Mouse (Mus musculus): ENCODE data around the gene Bnc2. TPM values are rescaled to one million over a fixed set of nuclear protein-coding genes. Genes with fewer than 3 reads are reported as not detected.

Bnc2 gene
- polyA plus RNA-seq, 1 experiment from 2014 or later = 2.3 TPM

DNA sequence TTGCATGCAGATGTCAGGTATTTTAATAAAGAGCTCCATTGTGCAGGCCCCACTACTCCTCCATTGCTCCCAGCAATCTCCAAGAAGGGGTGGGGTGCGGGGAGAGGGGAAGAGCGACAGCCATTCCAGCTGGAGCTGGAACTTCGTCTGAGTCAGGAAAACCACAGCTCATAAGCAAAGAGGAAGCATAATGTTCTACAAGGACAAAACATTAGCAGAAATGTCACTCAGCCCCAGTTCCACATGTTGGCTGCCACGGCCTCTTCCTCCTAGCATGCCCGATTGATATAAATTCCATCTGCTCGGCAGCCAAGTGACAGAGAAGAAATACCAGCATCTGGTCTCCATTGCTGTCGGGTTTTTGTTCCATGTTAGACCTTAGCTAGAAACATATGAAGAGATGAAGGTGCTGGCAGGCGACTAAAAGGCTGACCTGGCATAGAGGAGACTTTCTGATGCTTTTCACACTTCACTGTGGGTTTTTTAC is 312.7 kb downstream of the Bnc2 start:
- no peaks in the 10 kb centered on the region for H3K9me3 ChIP-seq
- H3K27me3 ChIP-seq = no peaks in the 10 kb centered on the region
- H3K4me3 ChIP-seq = no peak overlapping the region
- H3K4me2 ChIP-seq (replicated peaks) = no peak overlapping the region
- H3K4me1 ChIP-seq = peaks cover 4% of the 10 kb centered on the region; the same call in 1 of the 2 replicates
- H3K27ac ChIP-seq (replicated peaks) = no peak overlapping the region
- peak; percentile 60; the same call in 1 of the 2 replicates for ATAC-seq (replicated peaks)
- H3K9ac ChIP-seq (replicated peaks) = no peak overlapping the region
- 45% methylated on average over 8 of the region's 8 CpGs for WGBS
- no peaks in the 10 kb centered on the region for H3K36me3 ChIP-seq

DNA sequence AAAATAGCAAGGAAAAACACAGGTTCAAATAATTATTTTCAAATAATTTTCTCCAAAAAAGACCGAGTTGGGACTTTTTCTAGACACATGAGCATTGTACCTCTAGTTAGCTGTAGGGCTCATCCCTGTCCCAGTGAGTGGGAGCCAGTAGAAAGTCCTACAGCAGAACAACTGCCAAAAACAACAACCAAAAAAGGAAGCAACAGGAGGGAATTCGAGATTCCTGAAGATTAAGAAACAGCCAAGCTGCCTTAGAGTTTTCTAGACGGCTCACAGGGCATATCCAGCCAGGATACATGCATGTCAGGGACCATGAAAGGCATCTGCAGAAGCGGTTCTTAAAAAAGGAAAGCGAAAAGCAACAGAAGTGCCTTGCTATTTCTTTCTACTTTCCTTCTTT is 313.9 kb downstream of the Bnc2 start:
- WGBS = 67% methylated on average over 5 of the region's 5 CpGs
- peaks cover 5% of the 10 kb centered on the region; the same call in 1 of the 2 replicates for H3K4me1 ChIP-seq
- H3K4me3 ChIP-seq = no peak overlapping the region
- no peak overlapping the region for H3K4me2 ChIP-seq (replicated peaks)
- no peaks in the 10 kb centered on the region for H3K9me3 ChIP-seq
- H3K27ac ChIP-seq (replicated peaks) = no peak overlapping the region
- H3K9ac ChIP-seq (replicated peaks) = no peak overlapping the region
- no peaks in the 10 kb centered on the region for H3K27me3 ChIP-seq
- H3K36me3 ChIP-seq = no peaks in the 10 kb centered on the region
- ATAC-seq (replicated peaks) = no peak

GRCm38 (mm10) chr4:84359996-84360395 is 315.1 kb downstream of the Bnc2 start:
- H3K4me1 ChIP-seq = peaks cover 5% of the 10 kb centered on the region; the same call in 1 of the 2 replicates
- H3K27ac ChIP-seq (replicated peaks) = no peak overlapping the region
- H3K4me2 ChIP-seq (replicated peaks) = no peak overlapping the region
- no peak overlapping the region for H3K9ac ChIP-seq (replicated peaks)
- H3K36me3 ChIP-seq = no peaks in the 10 kb centered on the region
- H3K27me3 ChIP-seq = no peaks in the 10 kb centered on the region
- H3K9me3 ChIP-seq = no peaks in the 10 kb centered on the region
- no peak for ATAC-seq (replicated peaks)
- 96% methylated on average over 2 of the region's 2 CpGs for WGBS
- no peak overlapping the region for H3K4me3 ChIP-seq

DNA sequence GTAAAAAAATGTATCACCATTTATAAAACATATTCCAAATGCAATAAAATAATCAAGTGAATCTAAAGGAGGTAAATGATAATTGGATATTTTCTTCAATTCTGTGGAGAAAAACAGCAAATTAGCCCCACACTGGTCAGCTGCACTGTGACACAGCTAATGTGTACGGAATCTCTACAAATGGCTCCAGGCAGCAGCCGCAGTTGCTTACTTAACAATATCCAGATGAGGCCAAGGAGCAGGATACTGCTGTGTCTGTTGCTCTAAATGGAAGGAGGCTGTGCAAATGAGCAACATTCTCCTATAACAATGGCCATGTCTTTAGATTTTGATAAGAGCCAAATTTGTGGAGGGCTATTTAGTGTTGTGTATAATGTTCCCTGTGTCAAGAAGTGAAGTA is 316.9 kb downstream of the Bnc2 start:
- Histone ChIP-seq H3K36me3 (no peaks in the 10 kb centered on the region), H3K4me2 (replicated peaks) (no peak overlapping the region), H3K27ac (replicated peaks) (no peak overlapping the region), H3K4me1 (peaks cover 5% of the 10 kb centered on the region; the same call in 1 of the 2 replicates), H3K4me3 (no peak overlapping the region), H3K9ac (replicated peaks) (no peak overlapping the region), H3K27me3 (no peaks in the 10 kb centered on the region), H3K9me3 (no peaks in the 10 kb centered on the region)
- no peak for ATAC-seq (replicated peaks)
- 50% methylated on average over 2 of the region's 2 CpGs for WGBS

DNA sequence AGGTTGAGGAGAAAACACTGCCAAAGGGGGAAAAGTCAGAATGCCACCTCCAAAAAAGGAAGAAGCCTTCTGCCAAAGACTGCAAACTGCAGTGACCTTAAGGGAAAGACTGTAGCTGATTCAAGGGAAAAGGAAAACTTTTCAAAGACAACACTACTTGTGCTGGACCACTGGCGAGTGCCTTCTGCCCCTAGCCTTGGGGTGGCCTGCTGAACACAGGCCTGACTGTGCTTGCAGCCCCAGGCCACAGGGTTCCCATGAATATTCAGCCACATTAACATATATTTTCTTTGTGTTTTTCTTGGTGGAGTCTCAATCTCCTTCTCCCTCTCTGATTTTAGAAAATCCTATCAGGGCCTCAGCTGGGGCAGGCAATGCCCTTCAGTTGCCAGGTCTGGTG is 317.7 kb downstream of the Bnc2 start:
- H3K27me3 ChIP-seq = no peaks in the 10 kb centered on the region
- H3K4me2 ChIP-seq (replicated peaks) = no peak overlapping the region
- WGBS = 50% methylated on average over 1 of the region's 1 CpGs
- no peak overlapping the region for H3K4me3 ChIP-seq
- H3K27ac ChIP-seq (replicated peaks) = no peak overlapping the region
- no peak overlapping the region for H3K9ac ChIP-seq (replicated peaks)
- peaks cover 5% of the 10 kb centered on the region; the same call in 1 of the 2 replicates for H3K4me1 ChIP-seq
- no peaks in the 10 kb centered on the region for H3K9me3 ChIP-seq
- no peak for ATAC-seq (replicated peaks)
- no peaks in the 10 kb centered on the region for H3K36me3 ChIP-seq

GRCm38 (mm10) chr4:84356468-84357153 is 318.5 kb downstream of the Bnc2 start:
- no peak overlapping the region for H3K4me3 ChIP-seq
- WGBS = 31% methylated on average over 8 of the region's 8 CpGs
- no peaks in the 10 kb centered on the region for H3K27me3 ChIP-seq
- H3K4me2 ChIP-seq (replicated peaks) = no peak overlapping the region
- H3K27ac ChIP-seq (replicated peaks) = no peak overlapping the region
- H3K36me3 ChIP-seq = no peaks in the 10 kb centered on the region
- peaks cover 5% of the 10 kb centered on the region; the same call in 1 of the 2 replicates for H3K4me1 ChIP-seq
- no peak overlapping the region for H3K9ac ChIP-seq (replicated peaks)
- no peak; the same call in 1 of the 2 replicates for ATAC-seq (replicated peaks)
- no peaks in the 10 kb centered on the region for H3K9me3 ChIP-seq

DNA sequence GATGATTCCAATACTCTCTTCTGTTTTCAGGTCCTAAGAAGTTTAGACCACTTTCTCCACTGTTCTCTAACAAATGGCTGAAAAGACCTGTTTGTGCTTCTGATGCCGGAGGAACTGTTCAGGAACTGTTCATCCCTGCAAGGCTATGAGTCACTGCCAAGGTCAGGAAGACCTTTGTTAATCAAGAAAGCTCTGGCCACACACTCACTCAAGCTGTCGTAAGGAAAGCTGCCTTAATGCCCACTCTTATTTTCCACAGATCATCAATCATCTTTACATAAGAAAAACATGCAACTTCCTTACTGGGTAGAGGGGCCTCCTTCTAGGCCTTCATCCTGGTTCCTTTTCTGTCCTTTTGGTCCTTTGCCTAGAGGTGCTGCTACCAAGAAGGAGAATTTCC is 322.4 kb downstream of the Bnc2 start:
- no peak overlapping the region for H3K4me3 ChIP-seq
- ATAC-seq (replicated peaks) = no peak
- no peaks in the 10 kb centered on the region for H3K27me3 ChIP-seq
- peaks cover 3% of the 10 kb centered on the region; the same call in 1 of the 2 replicates for H3K4me1 ChIP-seq
- no peak overlapping the region for H3K4me2 ChIP-seq (replicated peaks)
- no peak overlapping the region for H3K27ac ChIP-seq (replicated peaks)
- H3K36me3 ChIP-seq = no peaks in the 10 kb centered on the region
- WGBS = 82% methylated on average over 2 of the region's 2 CpGs
- no peaks in the 10 kb centered on the region for H3K9me3 ChIP-seq
- no peak overlapping the region for H3K9ac ChIP-seq (replicated peaks)

DNA sequence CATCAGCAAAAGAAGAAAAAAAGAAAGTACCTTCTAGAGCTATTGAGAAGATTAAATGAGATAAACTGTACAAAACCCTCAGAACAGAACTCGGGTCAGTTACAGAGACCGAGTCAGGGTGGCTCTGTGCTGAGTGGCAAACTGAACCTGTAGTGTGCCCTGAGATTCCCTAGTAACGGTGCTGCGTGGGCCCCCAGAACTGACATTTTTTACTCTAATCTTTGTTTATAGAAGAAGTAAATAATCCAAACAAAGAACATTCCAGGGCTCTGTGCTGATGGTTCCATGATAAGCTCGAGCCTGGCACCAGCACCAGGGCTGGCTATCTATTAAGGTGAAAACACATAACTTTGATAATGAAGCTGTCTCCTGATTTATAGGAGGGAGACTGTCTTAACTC is 325.5 kb downstream of the Bnc2 start:
- ATAC-seq (replicated peaks) = no peak
- Histone ChIP-seq H3K27ac (replicated peaks) (no peak overlapping the region), H3K4me2 (replicated peaks) (no peak overlapping the region), H3K9me3 (no peaks in the 10 kb centered on the region), H3K9ac (replicated peaks) (no peak overlapping the region), H3K27me3 (no peaks in the 10 kb centered on the region), H3K4me3 (no peak overlapping the region), H3K4me1 (no peaks in the 10 kb centered on the region), H3K36me3 (no peaks in the 10 kb centered on the region)
- 63% methylated on average over 5 of the region's 5 CpGs for WGBS

GRCm38 (mm10) chr4:84339172-84339571 is 335.9 kb downstream of the Bnc2 start:
- Histone ChIP-seq H3K36me3 (no peaks in the 10 kb centered on the region), H3K4me1 (no peaks in the 10 kb centered on the region), H3K4me2 (replicated peaks) (no peak overlapping the region), H3K27ac (replicated peaks) (no peak overlapping the region), H3K27me3 (no peaks in the 10 kb centered on the region), H3K4me3 (no peak overlapping the region), H3K9ac (replicated peaks) (no peak overlapping the region), H3K9me3 (no peaks in the 10 kb centered on the region)
- ATAC-seq (replicated peaks) = no peak
- 64% methylated on average over 4 of the region's 4 CpGs for WGBS

DNA sequence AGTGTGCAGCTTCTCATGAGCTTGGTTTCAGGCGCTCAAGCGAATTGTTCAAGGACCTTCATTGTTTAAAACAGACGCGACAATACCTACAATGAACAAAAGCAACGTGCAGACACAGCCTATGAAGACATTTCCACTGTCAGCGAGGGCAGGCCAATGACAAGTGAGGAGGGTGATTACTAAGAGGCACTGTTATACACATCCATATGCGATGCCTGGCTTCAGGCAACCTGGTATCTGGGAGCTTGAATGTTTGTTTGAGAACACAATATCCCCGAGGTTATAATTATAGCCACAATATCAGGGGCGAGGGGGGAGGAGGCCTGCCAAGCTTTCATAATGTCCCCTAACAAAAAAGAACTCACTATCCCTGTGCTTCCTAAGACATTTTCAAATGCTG is 343.1 kb downstream of the Bnc2 start:
- no peak for ATAC-seq (replicated peaks)
- no peak overlapping the region for H3K4me3 ChIP-seq

GRCm38 (mm10) chr4:84331450-84331849 is 343.6 kb downstream of the Bnc2 start:
- no peak overlapping the region for H3K9ac ChIP-seq (replicated peaks)
- no peak overlapping the region for H3K27ac ChIP-seq (replicated peaks)
- no peak overlapping the region for H3K4me2 ChIP-seq (replicated peaks)
- ATAC-seq (replicated peaks) = no peak
- no peaks in the 10 kb centered on the region for H3K27me3 ChIP-seq
- H3K9me3 ChIP-seq = no peaks in the 10 kb centered on the region
- WGBS = 58% methylated on average over 3 of the region's 3 CpGs
- no peaks in the 10 kb centered on the region for H3K36me3 ChIP-seq
- no peak overlapping the region for H3K4me3 ChIP-seq
- no peaks in the 10 kb centered on the region for H3K4me1 ChIP-seq

More for the DNA sequence above, 343.1 kb downstream of the Bnc2 start:
- no peaks in the 10 kb centered on the region for H3K27me3 ChIP-seq
- H3K36me3 ChIP-seq = no peaks in the 10 kb centered on the region
- no peaks in the 10 kb centered on the region for H3K4me1 ChIP-seq
- H3K9me3 ChIP-seq = no peaks in the 10 kb centered on the region
- H3K4me2 ChIP-seq (replicated peaks) = no peak overlapping the region
- no peak overlapping the region for H3K9ac ChIP-seq (replicated peaks)
- 65% methylated on average over 9 of the region's 9 CpGs for WGBS
- no peak overlapping the region for H3K27ac ChIP-seq (replicated peaks)

DNA sequence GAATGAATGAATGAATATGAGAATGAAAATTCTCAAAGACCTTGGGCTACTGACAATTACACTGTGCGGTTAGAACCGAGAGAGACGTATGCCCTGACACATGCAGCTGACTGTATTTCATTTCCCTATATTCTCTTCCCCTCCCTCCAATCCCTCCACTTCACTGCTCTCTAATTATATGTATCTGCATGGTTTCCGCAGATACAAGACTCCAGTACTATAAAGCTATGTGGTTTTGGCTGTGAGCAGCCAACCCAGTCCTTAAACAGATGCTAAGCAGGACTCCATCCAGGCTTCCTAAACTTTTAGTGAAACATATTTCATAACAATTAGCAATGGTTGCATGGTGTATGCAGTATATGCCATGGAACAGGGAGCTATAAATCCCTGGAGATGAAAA is 344.6 kb downstream of the Bnc2 start:
- Histone ChIP-seq H3K9ac (replicated peaks) (no peak overlapping the region), H3K27ac (replicated peaks) (no peak overlapping the region), H3K27me3 (no peaks in the 10 kb centered on the region), H3K4me3 (no peak overlapping the region), H3K4me1 (no peaks in the 10 kb centered on the region), H3K9me3 (no peaks in the 10 kb centered on the region), H3K4me2 (replicated peaks) (no peak overlapping the region), H3K36me3 (no peaks in the 10 kb centered on the region)
- 83% methylated on average over 4 of the region's 4 CpGs for WGBS
- no peak for ATAC-seq (replicated peaks)

DNA sequence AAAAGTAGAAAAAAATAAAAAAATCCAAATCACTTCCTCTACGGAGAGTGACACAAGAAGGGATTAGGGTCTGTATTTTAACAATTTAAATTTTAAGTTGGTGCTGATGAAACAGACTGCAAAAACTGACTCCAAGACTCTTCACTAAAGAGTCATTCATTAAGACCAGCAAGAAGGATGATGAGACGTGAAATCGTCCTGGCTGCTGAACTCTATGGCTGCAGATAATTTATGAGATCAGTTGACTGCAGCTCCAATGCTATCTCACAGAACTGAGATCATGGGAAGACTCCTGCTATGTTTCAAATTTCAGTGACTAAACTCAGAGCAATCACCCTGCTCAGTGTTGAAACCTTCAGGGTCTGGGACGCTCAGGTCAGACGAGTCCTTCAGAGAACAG is 345.4 kb downstream of the Bnc2 start:
- Histone ChIP-seq H3K27ac (replicated peaks) (no peak overlapping the region), H3K36me3 (no peaks in the 10 kb centered on the region), H3K4me2 (replicated peaks) (no peak overlapping the region), H3K9me3 (no peaks in the 10 kb centered on the region), H3K27me3 (no peaks in the 10 kb centered on the region), H3K4me3 (no peak overlapping the region), H3K4me1 (no peaks in the 10 kb centered on the region), H3K9ac (replicated peaks) (no peak overlapping the region)
- 91% methylated on average over 5 of the region's 5 CpGs for WGBS
- ATAC-seq (replicated peaks) = no peak

Data from forebrain, embryonic 15.5 days (tissue).